Mouse (Mus musculus) embryo, embryonic 9.5 days (tissue): ENCODE results near the gene Hoxa9.
A peak's percentile ranks its signal among the peaks of the same experiment; 100 is the strongest.

ENCODE experiments used
- DNase-seq: peaks from one replicate; pipeline ENCODE4 v3.0.0-alpha.2; 2017; ENCODE audit errors: extremely low spot score

Gene Hoxa9

GRCm38 (mm10) chr6:52230516-52231165 lies at the start of gene Hoxa9:
Gene Hoxa9, minus strand, starts transcription at chr6:52231089.
- DNase-seq = no peak

- no peak for DNase-seq
These were observed 46.0 kb upstream of the Hoxa9 start for GRCm38 (mm10) chr6:52276920-52277319.

- DNase-seq = no peak
These were observed 45.5 kb upstream of the Hoxa9 start for GRCm38 (mm10) chr6:52276382-52276781.

DNA sequence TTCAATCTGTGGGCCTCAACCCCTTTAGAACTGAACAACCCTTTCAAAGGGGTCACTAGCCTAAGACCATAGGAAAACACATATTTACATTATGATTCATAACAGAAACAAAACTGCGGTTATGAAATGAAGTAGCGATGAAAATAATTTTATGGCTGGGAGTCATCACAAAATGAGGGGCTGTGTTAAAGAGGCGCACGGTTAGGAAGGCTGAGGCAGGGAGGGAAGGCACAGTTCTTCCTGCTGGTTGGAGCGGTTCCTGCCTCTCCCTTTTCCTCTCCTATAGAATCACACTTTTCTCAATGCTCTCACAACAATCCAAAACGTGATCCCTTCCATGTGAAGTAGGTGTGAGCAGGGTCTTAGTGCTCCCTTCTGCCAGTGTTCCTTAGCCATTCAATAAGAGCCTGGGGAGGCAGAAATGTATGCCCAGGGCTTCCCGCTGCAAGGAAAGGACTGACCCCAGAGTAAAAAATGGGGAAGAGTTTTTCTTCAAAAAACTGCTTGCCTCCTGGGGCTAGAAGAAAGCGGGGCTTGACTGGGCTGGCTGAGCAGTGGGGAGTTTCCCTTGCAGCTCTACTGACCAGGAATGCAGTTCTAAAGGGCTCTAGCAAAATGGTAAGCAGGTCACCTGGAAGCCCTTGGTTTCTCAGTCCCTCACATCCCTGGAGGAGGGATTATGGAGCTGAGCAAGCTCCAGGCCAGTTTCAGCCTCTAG lies 44.8 kb upstream of the Hoxa9 start:
- peak; percentile 20 for DNase-seq

GRCm38 (mm10) chr6:52274576-52274975 lies 43.7 kb upstream of the Hoxa9 start:
- DNase-seq = peak; percentile 22

DNA sequence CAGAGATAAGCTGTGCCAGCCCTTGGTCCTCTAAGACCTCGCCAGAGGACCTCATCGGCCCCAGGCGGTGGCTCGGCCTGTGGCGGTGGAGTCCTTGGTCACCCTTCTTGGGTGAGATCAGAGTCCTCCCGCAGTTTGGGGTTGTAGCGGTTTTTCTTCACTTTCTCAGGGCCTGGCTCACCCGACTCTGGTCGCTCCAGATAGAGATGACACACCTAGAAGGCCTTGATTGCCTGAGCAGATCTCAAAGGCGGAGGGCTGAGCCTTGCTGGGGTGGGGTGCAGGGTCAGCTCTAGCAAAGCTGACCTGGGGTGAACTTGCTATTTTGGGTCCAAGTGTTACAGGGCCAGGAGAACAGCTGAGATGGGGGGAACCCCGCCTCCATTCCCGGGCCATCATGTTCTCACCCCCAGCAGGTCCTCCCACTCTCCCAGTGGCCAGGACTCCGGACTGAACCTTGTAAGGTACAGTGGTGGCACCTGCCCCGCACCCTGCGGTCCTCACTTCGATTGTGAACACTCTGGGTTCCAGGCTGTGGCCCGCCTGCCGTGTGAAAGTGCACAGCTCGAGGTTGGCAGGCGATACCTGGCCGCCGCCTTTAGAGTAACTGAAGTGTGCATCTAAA lies 42.9 kb upstream of the Hoxa9 start:
- DNase-seq = peak; percentile 64

GRCm38 (mm10) chr6:52272766-52273655 lies 42.1 kb upstream of the Hoxa9 start:
- DNase-seq = peak; percentile 32

DNA sequence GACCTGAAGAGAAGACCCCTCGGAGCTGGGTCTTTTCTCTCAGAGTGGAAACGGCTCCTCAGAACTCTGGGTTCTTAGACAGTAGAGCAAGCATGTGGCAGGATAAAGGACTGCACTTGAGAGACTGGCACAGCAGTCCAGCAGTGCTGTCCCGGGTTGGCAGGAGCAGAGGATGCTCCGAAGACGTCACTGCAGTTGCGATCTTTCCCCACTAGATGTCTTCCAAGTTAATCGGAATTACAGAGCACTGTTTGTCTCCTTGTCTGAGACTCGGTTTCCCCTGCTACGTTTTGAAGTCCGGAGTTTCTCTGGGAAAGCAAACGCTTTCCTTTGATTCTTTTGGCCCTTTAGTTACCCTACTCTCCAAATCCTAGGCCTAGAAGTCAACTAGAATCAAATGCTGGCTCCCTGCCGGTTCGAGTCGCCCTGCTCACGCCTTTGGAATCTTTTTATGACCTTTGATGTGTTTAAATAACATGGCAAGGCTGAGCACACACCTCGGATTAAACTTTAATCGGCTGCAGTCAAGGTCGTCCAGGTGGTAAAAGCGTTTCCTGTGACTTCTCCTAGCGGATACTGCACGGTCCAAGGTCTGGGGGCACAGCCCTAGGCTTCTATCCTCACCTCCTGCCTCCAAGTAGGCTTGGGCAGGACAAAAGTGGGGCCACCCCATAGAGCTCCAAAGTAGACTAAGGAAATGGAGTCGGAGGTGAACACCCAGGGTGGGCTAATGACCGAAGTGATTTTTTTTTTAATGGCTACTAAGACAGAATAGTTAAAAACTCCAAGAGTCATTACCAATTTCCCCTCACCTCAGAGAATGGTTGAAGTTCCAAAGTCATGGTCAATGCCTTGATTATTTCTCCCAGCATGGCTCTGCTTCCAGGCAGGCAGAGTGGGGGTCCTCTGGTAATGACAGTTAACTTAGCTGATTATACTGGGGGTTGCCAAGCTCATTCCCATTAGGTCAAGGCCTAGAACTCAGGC lies 39.9 kb upstream of the Hoxa9 start:
- peak; percentile 65 for DNase-seq

- peak; percentile 30 for DNase-seq
These were observed 37.9 kb upstream of the Hoxa9 start for GRCm38 (mm10) chr6:52268756-52269155.

- peak; percentile 25 for DNase-seq
These were observed 37.5 kb upstream of the Hoxa9 start for GRCm38 (mm10) chr6:52268341-52268740.

- DNase-seq = no peak
These were observed 36.8 kb upstream of the Hoxa9 start for GRCm38 (mm10) chr6:52267691-52268090.

- DNase-seq = peak; percentile 17
These were observed 36.3 kb upstream of the Hoxa9 start for GRCm38 (mm10) chr6:52267221-52267620.

DNA sequence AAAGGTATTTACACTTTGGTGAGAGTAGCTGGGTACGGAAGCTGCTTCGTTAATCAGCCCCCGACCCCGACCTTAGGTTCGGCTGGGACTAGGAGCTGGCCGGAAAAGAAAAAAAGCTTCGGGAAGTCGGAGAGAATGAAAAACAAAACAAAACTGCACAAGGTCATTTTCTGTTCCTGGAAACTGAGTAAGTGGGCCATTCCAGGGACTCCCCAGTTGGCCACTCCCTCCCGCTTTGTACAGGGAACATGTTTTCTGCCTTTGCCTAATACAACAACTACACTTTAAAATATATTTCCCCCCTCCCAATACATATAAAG lies 35.7 kb upstream of the Hoxa9 start:
- DNase-seq = peak; percentile 53

DNA sequence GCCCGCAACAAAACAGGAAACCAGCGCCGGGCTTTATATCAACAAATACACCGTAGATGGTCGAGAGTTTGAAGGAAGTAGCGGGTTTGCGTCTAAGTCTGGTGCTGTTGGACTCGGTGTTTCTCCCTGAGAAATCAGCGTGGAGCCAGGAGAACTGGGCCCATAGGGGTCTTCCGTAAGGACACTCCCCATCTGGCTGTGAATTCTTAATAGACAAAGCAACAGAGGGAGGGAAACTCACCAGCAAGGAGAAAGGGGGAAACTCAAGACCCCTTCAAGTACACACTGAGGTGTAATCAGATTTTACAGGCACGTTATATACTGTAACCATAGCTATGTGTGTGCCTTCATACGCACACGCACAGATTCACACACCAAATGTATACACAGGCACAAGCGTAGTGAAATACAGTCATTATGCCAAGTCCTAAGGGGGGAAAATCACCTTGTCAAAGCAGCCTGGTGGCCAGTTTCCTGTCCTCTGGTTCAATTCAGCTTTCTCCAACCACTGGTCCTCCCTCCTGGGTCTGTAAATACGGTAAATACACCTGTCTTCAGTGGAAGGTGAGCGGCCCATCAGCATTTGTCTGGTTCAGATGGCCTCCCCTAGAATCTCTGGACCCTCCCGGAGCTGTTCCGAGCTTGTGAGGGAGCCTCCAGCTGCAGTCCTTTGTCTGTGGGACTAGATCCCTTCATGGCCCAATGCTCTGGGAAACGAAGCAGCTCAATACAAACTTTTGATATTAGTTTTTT lies 35.2 kb upstream of the Hoxa9 start:
- peak; percentile 54 for DNase-seq

- peak; percentile 45 for DNase-seq
These were observed 34.5 kb upstream of the Hoxa9 start for GRCm38 (mm10) chr6:52265306-52265912.

DNA sequence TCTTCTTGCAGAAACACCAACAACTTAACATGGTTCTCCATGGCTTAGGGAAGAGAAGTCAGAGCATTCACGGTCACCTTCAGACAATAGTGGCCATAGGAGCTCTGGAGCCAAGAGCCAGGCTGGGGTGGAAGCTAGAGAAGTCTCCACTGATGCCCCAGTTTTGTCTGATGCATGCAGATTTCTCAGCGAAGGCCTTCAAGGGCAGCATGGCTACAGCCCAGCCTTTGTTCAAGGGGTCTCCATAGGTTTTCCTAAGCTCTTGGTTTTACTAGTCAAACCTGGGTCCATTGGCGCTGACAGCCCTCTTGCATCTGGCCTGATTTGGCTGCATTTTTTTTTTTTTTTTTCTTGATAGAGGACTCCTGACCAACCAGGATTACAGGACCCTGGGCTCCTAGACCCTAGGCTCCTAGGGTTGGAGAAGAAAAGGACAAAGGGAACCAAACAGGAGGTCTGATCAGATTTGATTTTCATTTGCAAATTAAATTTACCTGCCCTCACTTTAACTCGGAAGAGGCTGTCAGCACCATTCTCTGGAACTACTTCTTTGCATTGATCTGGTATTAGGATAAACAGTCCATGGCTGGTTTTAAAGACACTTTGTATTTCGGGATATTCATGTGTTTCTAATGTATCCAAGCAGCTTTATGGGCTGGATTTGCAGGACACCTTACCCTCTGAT lies 33.4 kb upstream of the Hoxa9 start:
- DNase-seq = peak; percentile 20

GRCm38 (mm10) chr6:52263321-52263585 lies 32.4 kb upstream of the Hoxa9 start:
- DNase-seq = peak; percentile 37

DNA sequence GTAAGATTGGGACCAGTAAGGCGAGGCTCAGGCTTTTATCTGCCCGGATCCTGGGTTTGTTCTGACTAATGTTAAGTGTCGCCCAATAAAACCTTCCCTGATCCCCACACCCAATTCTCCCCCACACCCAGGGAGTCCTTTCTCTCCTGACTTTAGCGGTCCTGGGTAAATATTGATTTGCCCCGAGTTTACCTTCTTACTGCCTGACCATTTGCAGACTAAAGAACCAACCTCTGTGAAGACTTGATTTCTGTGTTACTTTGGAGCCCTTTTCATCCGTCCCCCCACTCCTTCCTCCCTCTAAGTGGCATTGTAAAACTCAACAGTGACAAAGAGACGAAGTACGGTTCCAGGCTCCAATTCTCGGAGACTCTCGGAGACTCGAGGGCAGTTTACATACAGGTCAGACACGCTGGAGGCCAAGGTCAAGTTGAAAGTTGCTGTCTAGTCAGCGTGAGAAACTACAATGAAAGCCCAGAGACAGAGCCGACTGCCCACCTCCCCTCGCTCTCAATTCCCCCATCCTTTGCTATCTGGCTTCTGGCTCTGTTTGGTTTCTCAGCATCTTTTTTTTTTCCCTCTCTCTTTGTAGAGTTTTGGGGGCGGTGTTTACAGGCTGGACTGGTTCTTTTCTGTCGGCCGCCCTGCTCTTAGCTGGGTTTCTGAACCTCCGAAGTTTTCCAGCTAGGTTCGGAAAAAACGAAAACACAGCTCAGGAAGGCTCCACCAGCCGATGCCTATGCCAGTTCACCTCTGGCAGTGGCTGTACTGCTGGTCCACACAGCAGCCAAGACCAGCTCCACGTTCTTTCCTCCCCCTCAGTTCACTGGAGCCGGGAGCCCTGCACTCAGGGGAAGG lies 31.8 kb upstream of the Hoxa9 start:
- peak; percentile 48 for DNase-seq
